Mouse (Mus musculus) cortical plate, adult 2 months (tissue): ENCODE results near the gene Rpl3l. TPM values are rescaled to one million over a fixed set of nuclear protein-coding genes. Genes with fewer than 3 reads are reported as not detected.

Experiments used
- H3K27ac ChIP-seq: fragments of 200-500 bp; 2 replicates; pipeline ENCODE4 v1.5.1; 2012; ENCODE audit warnings: low read length, control low read depth, inconsistent platforms; ENCODE audit not compliant: insufficient read depth
- H3K4me1 ChIP-seq: fragments of 200-500 bp; 2 replicates; pipeline ENCODE4 v1.6.1; 2011; ENCODE audit warnings: low read length; ENCODE audit not compliant: control insufficient read depth, insufficient read depth
- H3K4me3 ChIP-seq: fragments of 200-500 bp; 2 replicates; pipeline ENCODE4 v1.5.1; 2011; ENCODE audit warnings: mild to moderate bottlenecking, low read length, control low read depth; ENCODE audit not compliant: insufficient read depth
- CTCF ChIP-seq: fragments of 200-500 bp; IDR thresholded peaks from 2 replicates; pipeline ENCODE4 v1.5.1; 2011; ENCODE audit warnings: mild to moderate bottlenecking, control low read depth, low read length; ENCODE audit not compliant: insufficient read depth; ENCODE audit errors: extremely low read depth
- POLR2A ChIP-seq: fragments of 200-500 bp; IDR thresholded peaks from 2 replicates; pipeline ENCODE4 v1.6.1; 2011; ENCODE audit warnings: mild to moderate bottlenecking, low read length, control low read depth; ENCODE audit not compliant: insufficient read depth; ENCODE audit errors: extremely low read depth
- polyA plus RNA-seq: library from polyadenylated mRNA; depleted of rRNA; stranded (reverse); fragments of >200 nt; gene quantifications from 2 replicates; pipeline ENCODE4 v1.2.3, GENCODE M21; 2012

Gene Rpl3l
- polyA plus RNA-seq, 1 experiment = 0.48 TPM

DNA sequence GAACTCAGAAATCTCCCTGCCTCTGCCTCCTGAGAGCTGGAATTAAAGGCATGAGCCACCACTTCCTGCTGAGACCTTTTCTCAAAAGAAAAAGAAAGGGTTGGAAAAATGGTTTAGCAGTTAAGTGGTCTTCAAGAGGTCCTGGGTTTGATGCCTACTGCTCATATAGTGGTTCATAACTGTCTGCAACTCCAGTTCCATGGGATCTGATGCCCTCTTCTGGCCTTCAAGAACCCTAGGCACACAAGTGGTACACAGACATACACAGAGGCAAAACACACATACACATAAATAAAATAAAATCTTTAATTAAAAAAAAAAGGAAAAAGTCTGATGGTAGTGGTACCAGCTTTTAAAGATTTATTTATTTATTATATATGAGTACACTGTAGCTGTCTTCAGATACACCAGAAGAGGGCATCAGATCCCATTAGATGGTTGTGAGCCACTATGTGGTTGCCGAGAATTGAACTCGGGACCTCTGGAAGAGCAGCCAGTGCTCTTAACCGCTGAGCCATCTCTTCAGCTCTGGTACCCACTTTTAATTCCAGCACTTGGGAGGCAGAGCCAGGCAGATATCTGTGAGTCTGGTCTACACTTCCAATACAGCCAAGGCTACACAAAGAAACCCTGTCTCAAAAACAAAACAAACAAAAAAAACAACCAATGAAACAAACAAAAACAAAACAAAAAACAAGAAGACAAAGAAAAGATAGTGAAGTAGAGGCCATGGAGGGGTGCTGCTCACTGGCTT is 1.8 kb upstream of the Rpl3l start:
- Histone ChIP-seq H3K4me1 (peaks cover 5% of the 10 kb centered on the region; the same call in 1 of the 2 replicates), H3K4me3 (no peak overlapping the region), H3K27ac (no peak overlapping the region)
- TF ChIP-seq POLR2A (no peak), CTCF (no peak)

DNA sequence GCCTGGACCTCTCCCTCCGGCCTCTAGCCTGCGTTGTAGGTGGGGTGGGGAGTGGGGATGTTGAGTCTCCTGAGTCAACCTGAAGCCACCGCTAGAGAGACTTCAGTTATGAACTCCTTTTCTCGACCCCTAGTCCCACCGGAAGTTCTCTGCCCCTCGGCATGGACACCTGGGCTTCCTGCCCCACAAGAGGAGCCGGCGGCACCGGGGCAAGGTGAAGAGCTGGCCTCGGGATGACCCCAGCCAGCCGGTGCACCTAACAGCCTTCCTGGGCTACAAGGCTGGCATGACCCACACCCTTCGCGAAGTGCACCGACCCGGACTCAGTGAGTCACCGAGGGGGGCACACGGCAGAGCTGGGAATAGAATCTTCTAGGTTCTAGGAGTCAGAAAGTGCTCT is 564 bp downstream of the Rpl3l start:
- Histone ChIP-seq H3K4me3 (no peak overlapping the region), H3K4me1 (peaks cover 2% of the 10 kb centered on the region; the same call in 1 of the 2 replicates), H3K27ac (no peak overlapping the region)
- no peak for TF ChIP-seq POLR2A
- TF ChIP-seq CTCF = no peak

DNA sequence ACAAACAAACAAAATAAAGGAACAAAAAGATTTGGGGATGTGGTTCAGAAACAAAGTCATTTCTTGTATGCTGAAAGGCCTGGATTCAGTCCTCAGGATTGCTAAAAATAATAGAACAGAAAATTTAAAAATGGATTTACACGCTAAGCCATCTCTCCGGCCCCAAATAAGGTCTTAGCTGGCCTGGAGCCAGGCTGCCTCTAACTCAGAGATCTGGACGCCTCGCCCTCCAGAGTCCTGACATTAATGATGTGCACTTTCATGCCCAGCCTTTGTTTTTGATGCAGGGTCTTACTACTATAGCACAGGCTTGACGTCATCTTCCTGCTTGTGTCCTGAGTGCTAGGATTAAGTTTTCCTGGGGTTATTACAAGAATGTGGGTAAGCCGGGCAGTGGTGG is 1.4 kb downstream of the Rpl3l start:
- TF ChIP-seq CTCF (no peak), POLR2A (no peak)
- no peaks in the 10 kb centered on the region for H3K4me1 ChIP-seq
- no peak overlapping the region for H3K4me3 ChIP-seq
- no peak overlapping the region for H3K27ac ChIP-seq

DNA sequence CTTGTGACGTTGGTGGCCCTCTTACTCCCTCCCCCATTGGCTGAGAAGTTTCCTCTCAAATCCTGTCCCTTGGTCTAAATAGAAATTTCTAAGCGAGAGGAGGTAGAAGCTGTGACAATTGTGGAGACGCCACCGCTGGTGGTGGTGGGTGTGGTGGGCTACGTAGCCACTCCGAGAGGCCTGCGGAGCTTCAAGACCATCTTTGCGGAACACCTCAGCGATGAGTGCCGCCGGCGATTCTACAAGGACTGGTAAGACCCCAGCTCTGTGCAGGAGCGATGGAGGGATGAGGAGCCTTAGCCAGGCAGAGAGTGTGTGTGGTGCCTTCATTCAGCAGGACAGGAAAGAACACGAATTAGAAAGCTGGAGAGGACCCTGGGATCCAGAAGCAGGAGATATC is 3.2 kb downstream of the Rpl3l start:
- Histone ChIP-seq H3K27ac (no peak overlapping the region), H3K4me3 (no peak overlapping the region), H3K4me1 (no peaks in the 10 kb centered on the region)
- TF ChIP-seq POLR2A (no peak), CTCF (no peak)

DNA sequence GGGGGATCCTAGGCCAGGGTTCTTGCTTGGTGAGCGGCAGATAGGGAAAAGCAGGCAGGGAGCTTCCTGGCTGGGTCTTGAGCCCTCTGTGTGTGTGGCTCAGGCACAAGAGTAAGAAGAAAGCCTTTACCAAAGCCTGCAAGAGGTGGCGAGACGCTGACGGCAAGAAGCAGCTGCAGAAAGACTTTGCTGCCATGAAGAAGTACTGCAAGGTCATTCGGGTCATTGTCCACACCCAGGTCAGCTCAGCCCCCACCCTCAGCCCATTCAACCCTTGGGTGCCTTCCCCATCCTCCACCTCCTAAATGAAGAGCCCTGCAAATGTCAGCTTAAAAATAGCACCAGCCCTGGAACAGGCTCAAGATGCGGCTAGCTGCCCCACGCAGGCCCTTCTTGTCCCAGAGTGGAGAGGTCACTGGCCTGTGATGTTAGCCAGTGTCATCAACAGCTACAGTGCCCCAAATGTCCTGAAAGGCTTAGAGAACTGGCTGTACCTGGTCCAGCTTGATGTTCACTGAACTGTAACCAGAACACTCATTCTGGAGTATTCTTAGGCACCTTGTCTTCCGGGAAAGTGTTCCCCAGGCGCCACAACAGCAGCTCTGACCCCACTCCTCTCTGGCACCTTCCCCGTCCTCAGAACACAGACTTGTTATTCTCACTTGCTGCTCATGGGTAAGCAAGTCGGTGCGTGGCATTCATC is 4.8 kb downstream of the Rpl3l start:
- Histone ChIP-seq H3K4me1 (peaks cover 3% of the 10 kb centered on the region; the same call in 1 of the 2 replicates), H3K4me3 (no peak overlapping the region), H3K27ac (no peak overlapping the region)
- TF ChIP-seq CTCF (no peak), POLR2A (no peak)

DNA sequence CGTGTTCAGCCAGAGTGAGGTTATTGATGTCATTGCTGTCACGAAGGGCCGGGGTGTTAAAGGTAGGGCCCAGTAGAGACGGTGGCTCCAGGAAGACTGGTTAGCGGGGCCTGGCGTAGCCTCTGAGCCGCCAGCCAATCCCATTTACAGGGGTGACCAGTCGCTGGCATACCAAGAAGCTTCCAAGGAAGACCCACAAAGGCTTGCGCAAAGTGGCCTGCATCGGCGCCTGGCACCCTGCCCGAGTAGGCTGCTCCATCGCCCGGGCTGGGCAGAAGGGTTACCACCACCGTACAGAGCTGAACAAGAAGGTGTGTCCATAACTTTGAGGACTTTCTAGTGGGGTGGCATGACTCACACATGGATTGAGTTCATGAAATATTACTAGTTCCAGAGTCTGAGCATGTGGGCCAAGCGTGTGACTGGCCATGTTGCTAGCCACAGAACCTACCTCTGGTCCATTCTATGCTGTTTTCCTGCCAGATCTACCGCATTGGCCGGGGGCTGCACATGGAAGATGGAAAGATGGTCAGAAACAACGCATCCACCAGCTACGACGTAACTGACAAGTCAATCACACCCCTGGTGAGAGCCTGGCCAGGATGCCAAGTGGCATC is 5.9 kb downstream of the Rpl3l start:
- TF ChIP-seq CTCF = no peak
- TF ChIP-seq POLR2A = no peak
- H3K4me3 ChIP-seq = no peak overlapping the region
- no peak overlapping the region for H3K27ac ChIP-seq
- peaks cover 3% of the 10 kb centered on the region; the same call in 1 of the 2 replicates for H3K4me1 ChIP-seq

DNA sequence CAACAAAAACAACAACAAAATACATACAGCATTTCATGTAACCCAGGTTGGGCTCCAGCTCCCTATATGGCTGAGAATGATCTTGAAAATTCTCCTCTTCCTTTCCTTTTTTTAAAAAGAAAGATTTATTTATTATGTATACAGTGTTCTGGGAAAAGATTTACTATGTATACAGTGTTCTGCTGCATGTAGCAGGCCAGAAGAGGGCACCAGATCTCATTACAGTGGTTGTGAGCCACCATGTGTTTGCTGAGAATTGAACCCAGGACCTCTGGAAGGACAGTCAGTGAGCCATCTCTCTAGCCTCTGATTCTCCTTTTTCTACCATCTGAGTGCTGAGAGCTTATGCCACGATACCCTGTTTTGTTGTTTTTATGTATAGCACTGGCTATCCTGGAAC is 6.9 kb downstream of the Rpl3l start:
- Histone ChIP-seq H3K4me3 (no peak overlapping the region), H3K27ac (no peak overlapping the region), H3K4me1 (peaks cover 3% of the 10 kb centered on the region; the same call in 1 of the 2 replicates)
- TF ChIP-seq POLR2A = no peak
- no peak for TF ChIP-seq CTCF

DNA sequence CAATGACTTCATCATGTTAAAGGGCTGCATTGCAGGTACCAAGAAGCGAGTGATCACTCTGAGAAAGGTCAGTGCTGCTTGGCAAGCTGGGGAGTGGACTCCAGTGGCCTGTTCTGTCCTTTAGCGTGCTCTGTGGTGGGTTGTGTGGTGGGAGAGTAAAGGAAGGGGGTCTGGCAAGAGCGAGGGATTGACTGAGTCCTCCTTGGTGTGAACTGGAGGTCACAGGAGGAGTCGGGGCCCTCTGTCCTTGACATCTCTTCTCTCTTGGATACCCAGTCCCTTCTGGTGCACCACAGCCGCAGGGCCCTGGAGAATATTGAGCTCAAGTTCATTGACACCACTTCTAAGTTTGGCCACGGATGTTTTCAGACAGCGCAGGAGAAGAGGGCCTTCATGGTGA is 7.8 kb downstream of the Rpl3l start:
- no peak overlapping the region for H3K4me3 ChIP-seq
- H3K4me1 ChIP-seq = peaks cover 3% of the 10 kb centered on the region; the same call in 1 of the 2 replicates
- TF ChIP-seq CTCF (no peak), POLR2A (no peak)
- no peak overlapping the region for H3K27ac ChIP-seq

DNA sequence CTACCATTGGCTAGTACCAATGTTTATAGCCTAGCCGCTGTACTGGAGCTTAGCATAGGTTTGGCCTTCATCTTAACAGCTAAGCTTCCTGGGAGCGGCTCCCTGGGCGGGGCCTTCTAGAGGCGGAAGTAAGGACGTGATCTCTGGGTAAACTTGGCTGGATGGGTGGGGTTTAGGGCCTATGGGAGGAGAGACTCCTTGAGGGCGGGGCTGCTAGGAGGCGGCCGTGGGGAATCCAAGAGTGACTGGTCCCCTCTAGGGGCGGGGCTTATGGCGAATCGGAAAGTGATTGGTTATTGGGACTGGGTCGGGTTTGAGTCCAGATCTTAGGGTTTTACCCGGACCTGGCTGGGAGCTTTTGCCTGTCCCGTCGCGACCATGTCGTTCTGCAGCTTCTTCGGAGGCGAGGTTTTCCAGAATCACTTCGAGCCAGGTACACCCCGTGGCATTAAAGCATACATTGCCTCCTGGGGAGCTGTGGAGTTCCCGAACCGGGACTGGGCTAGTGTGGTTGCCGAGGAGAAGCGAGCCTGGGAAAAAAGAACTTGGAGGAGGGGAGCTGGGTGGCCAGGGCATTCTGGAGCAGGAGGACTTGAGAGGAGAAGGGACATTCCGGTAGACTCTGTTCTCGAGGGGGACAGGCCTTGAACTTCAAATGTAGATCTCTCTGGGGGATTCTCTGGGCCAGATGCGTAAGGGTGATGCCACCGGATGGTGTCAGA is 8.9 kb downstream of the Rpl3l start, which contains the start of gene Msrb1:
Gene Msrb1, plus strand, starts transcription at position 313 of the 722 bp plus-strand sequence.
- H3K27ac ChIP-seq = peak within 1 kb of the TSS; percentile 42; the same call in 1 of the 2 replicates
- peaks cover 3% of the 10 kb centered on the region; the same call in 1 of the 2 replicates for H3K4me1 ChIP-seq
- no peak for TF ChIP-seq CTCF
- TF ChIP-seq POLR2A = peak; percentile 83; the same call in 1 of the 2 replicates
- peak within 1 kb of the TSS; percentile 56 for H3K4me3 ChIP-seq
